ENCODE assay signal across 24 mouse cellular contexts in the genomic region with DNA sequence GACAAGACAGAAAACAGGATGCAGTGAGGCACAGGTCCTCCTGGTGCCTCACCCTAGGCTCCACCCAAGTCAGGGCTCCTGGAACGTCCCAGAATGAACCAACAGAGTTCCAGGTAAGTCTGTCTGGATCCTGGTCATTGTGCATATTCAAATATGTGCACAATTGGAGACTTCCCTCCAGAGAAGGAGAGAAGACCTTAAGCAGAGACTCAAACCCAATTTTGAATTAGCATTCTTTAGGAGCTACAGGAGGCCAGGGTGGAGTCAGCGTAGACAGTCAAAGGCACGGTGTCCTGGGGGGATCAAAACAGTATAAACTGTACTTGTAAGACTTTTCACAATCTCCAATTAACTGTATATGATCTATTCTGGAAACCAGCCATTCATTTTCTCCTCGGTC.
"Had no signal": no experiment of that assay in that cellular context is flagged by ENCODE, and none has a peak within 500 bp of the region (broad histone marks: within the 10 kb centered on the region; RNA-seq: fewer than 3 reads in every experiment).

No protein-coding gene starts in this region.

- H3K4me3 ChIP-seq: heart, embryonic 13.5 days; heart, embryonic 15.5 days; hindbrain, embryonic 13.5 days; hindbrain, embryonic 15.5 days; limb, embryonic 13.5 days; limb, embryonic 15.5 days; liver, embryonic 12.5 days had no signal

- H3K27ac ChIP-seq: heart, embryonic 13.5 days; heart, embryonic 15.5 days; hindbrain, embryonic 13.5 days; hindbrain, embryonic 15.5 days; hindbrain, postnatal 0 days; kidney, postnatal 0 days; limb, embryonic 13.5 days; limb, embryonic 15.5 days; liver, embryonic 12.5 days; liver, embryonic 14.5 days had no signal

- ATAC-seq: hindbrain, postnatal 0 days; intestine, embryonic 16.5 days; liver, embryonic 12.5 days had no signal

- H3K9ac ChIP-seq: heart, embryonic 13.5 days; heart, embryonic 15.5 days; hindbrain, embryonic 13.5 days; hindbrain, embryonic 15.5 days; limb, embryonic 13.5 days; limb, embryonic 15.5 days; liver, embryonic 12.5 days; liver, embryonic 14.5 days had no signal

- H3K27me3 ChIP-seq: heart, embryonic 13.5 days; heart, embryonic 15.5 days; hindbrain, embryonic 13.5 days; hindbrain, embryonic 15.5 days; limb, embryonic 15.5 days; liver, embryonic 12.5 days had no signal

- H3K9me3 ChIP-seq: heart, embryonic 15.5 days; hindbrain, embryonic 13.5 days; hindbrain, embryonic 15.5 days; limb, embryonic 13.5 days; limb, embryonic 15.5 days; liver, embryonic 12.5 days had no signal

- H3K4me1 ChIP-seq: heart, embryonic 13.5 days; heart, embryonic 15.5 days; hindbrain, embryonic 13.5 days; hindbrain, embryonic 15.5 days; liver, embryonic 12.5 days had no signal

- H3K36me3 ChIP-seq: heart, embryonic 13.5 days; heart, embryonic 15.5 days; hindbrain, embryonic 13.5 days; hindbrain, embryonic 15.5 days; limb, embryonic 13.5 days; limb, embryonic 15.5 days; liver, embryonic 12.5 days had no signal

- H3K4me2 ChIP-seq: heart, embryonic 11.5 days; heart, embryonic 13.5 days; heart, embryonic 15.5 days; hindbrain, embryonic 13.5 days; hindbrain, embryonic 15.5 days; limb, embryonic 13.5 days; limb, embryonic 15.5 days; liver, embryonic 12.5 days had no signal

- DNase-seq: gastrocnemius, postnatal 14 days; gastrocnemius, postnatal 36 days; heart, adult 18-20 months; heart, postnatal 14 days; heart, postnatal 36 days; kidney, adult 11 months; kidney, adult 8-10 months; kidney, postnatal 14 days; kidney, postnatal 36 days; layer of hippocampus, adult 9-11 months; layer of hippocampus, postnatal 36 days; left cerebral cortex, postnatal 4 days had no signal
